Mouse (Mus musculus) hematopoietic stem cell, adult 5-6 weeks (primary cell): ENCODE data around the gene Aldh1a2. TPM values are rescaled to one million over a fixed set of nuclear protein-coding genes. Genes with fewer than 3 reads are reported as not detected.

Experiments
- ATAC-seq, 2 experiments: fragments of 125-278 bp in 1 of 2; replicated peaks in 1 of 2; 2 replicates each; pipeline ENCODE4 v1.8.0; 2016 to 2017; ENCODE audit warnings: inconsistent platforms in 2 of 2, mild to moderate bottlenecking in 2 of 2, moderate number of reproducible peaks in 2 of 2, low read depth in 1 of 2, moderate TSS enrichment in 1 of 2; ENCODE audit not compliant: low FRiP score in 2 of 2, poor library complexity in 2 of 2, severe bottlenecking in 2 of 2, insufficient read depth in 1 of 2, low TSS enrichment in 1 of 2
- total RNA-seq: library from RNA; stranded (forward); fragments of 172-1452, 232-1000 nt; gene quantifications from 2 replicates; pipeline ENCODE4 v1.2.3, GENCODE M21; 2017

Aldh1a2 gene
- total RNA-seq, 1 experiment from 2014 or later, result 1.2 TPM

GRCm38 (mm10) chr9:71320246-71321155 is 104.9 kb downstream of the Aldh1a2 start:
- no peak for ATAC-seq

GRCm38 (mm10) chr9:71321436-71321835 is 105.8 kb downstream of the Aldh1a2 start:
- no peak for ATAC-seq

- ATAC-seq, result no peak
Observed at GRCm38 (mm10) chr9:71321871-71322270, 106.3 kb downstream of the Aldh1a2 start.

- ATAC-seq, result no peak
Observed at GRCm38 (mm10) chr9:71323303-71323952, 107.8 kb downstream of the Aldh1a2 start.

GRCm38 (mm10) chr9:71324060-71324459 is 108.5 kb downstream of the Aldh1a2 start:
- ATAC-seq, result no peak

GRCm38 (mm10) chr9:71326261-71326660 is 110.7 kb downstream of the Aldh1a2 start:
- ATAC-seq, result no peak

GRCm38 (mm10) chr9:71331661-71332060 is 116.1 kb downstream of the Aldh1a2 start:
- no peak for ATAC-seq

GRCm38 (mm10) chr9:71336674-71337073 is 121.1 kb downstream of the Aldh1a2 start:
- no peak for ATAC-seq

GRCm38 (mm10) chr9:71337425-71337824 is 121.8 kb downstream of the Aldh1a2 start:
- ATAC-seq, result no peak

GRCm38 (mm10) chr9:71340116-71340515 is 124.5 kb downstream of the Aldh1a2 start:
- peak in 1 of 2 experiments; percentile 27; a peak in 1 of 4 replicates for ATAC-seq

Other genes with a start within 250 kb of the Aldh1a2 start
- gene Aqp9, start 47.1 kb upstream of the Aldh1a2 start, total RNA-seq, result 24.3 and 25.1 TPM in 2 replicates